Mouse (Mus musculus) gastrocnemius, adult 18-20 months (tissue): ENCODE measurements around the gene Arl4c. TPM values are rescaled to one million over a fixed set of nuclear protein-coding genes. Genes with fewer than 3 reads are reported as not detected.

Experiments
- DNase-seq: peaks from one replicate; pipeline ENCODE4 v3.0.0; 2021; ENCODE audit warnings: low spot score
- long read RNA-seq, 2 experiments: library from polyadenylated mRNA; stranded (forward); transcript quantifications; one replicate each; pipeline ENCODE4 v2.0.0; 2021
- total RNA-seq, 2 experiments: library from RNA; stranded (reverse); gene quantifications; 2 replicates each; pipeline ENCODE4 v1.2.3; 2021

The Arl4c gene
- total RNA-seq, result under 1 TPM; 0.39 to 0.52 TPM
- long read RNA-seq, experiment 1, result 0 reads
- long read RNA-seq, experiment 2, partial matches to known transcripts, result 0 of 1 reads
- long read RNA-seq, experiment 2, other reads (novel, unspliced or antisense), result 0 of 1 reads

- peak; percentile 84 for DNase-seq
Measured at GRCm38 (mm10) chr1:88701870-88702661, at the start of gene Arl4c. Arl4c (minus strand) TSS chr1:88702221.

GRCm38 (mm10) chr1:88751332-88751731 is 49.3 kb upstream of the Arl4c start:
- no peak for DNase-seq

- DNase-seq, result no peak
Measured at GRCm38 (mm10) chr1:88750576-88750975, 48.6 kb upstream of the Arl4c start.

GRCm38 (mm10) chr1:88750126-88750525 is 48.1 kb upstream of the Arl4c start:
- no peak for DNase-seq

GRCm38 (mm10) chr1:88749106-88749505 is 47.1 kb upstream of the Arl4c start:
- DNase-seq, result no peak

GRCm38 (mm10) chr1:88745256-88745655 is 43.2 kb upstream of the Arl4c start:
- peak; percentile 78 for DNase-seq

- no peak for DNase-seq
Measured at GRCm38 (mm10) chr1:88744261-88744660, 42.2 kb upstream of the Arl4c start.

- DNase-seq, result peak; percentile 8
Measured at GRCm38 (mm10) chr1:88742372-88742771, 40.4 kb upstream of the Arl4c start.

GRCm38 (mm10) chr1:88739546-88739945 is 37.5 kb upstream of the Arl4c start:
- no peak for DNase-seq

GRCm38 (mm10) chr1:88738931-88739330 is 36.9 kb upstream of the Arl4c start:
- DNase-seq, result no peak

GRCm38 (mm10) chr1:88729496-88729895 is 27.5 kb upstream of the Arl4c start:
- DNase-seq, result no peak

- no peak for DNase-seq
Measured at GRCm38 (mm10) chr1:88727369-88727768, 25.3 kb upstream of the Arl4c start.

- DNase-seq, result no peak
Measured at GRCm38 (mm10) chr1:88725716-88726115, 23.7 kb upstream of the Arl4c start.

- no peak for DNase-seq
Measured at GRCm38 (mm10) chr1:88720626-88721229, 18.7 kb upstream of the Arl4c start.

- no peak for DNase-seq
Measured at GRCm38 (mm10) chr1:88718563-88718962, 16.5 kb upstream of the Arl4c start.

- no peak for DNase-seq
Measured at GRCm38 (mm10) chr1:88717736-88718135, 15.7 kb upstream of the Arl4c start.

GRCm38 (mm10) chr1:88712011-88712410 is 10.0 kb upstream of the Arl4c start:
- DNase-seq, result no peak

GRCm38 (mm10) chr1:88708646-88709305 is 6.8 kb upstream of the Arl4c start:
- no peak for DNase-seq

GRCm38 (mm10) chr1:88708191-88708590 is 6.2 kb upstream of the Arl4c start:
- no peak for DNase-seq

- no peak for DNase-seq
Measured at GRCm38 (mm10) chr1:88707536-88707935, 5.5 kb upstream of the Arl4c start.

GRCm38 (mm10) chr1:88705799-88706198 is 3.8 kb upstream of the Arl4c start:
- peak; percentile 91 for DNase-seq

GRCm38 (mm10) chr1:88705050-88705449 is 3.0 kb upstream of the Arl4c start:
- DNase-seq, result peak; percentile 12
